Mouse (Mus musculus): Measurements from ENCODE around the gene Ank3. TPM values are rescaled to one million over a fixed set of nuclear protein-coding genes. Genes with fewer than 3 reads are reported as not detected.

Gene Ank3
- polyA plus RNA-seq, 1 experiment from 2014 or later, result 76.6 TPM

DNA sequence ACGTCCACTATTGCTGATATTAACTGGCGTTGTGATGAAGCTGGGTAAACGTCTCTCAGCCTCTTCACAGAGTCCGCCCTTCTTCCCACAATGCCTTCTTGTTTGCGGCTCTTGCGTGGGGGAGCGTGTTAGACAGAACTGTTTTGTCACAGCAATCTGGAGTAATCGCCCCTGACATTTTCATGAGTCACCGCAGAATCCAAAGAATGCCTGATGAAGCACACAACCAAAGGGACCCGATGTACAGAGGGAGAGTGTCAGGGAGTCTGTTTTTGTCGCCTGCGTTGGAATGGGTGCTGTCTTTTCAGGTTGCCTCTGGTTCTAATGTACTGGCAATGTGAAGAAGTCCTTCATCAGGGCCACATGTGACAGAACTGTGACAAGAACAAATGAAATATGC lies 181.0 kb downstream of the Ank3 start:
- Histone ChIP-seq H3K4me1 (replicated peaks) (peaks cover 32% of the 10 kb centered on the region), H3K4me2 (no peak overlapping the region), H3K27ac (replicated peaks) (no peak overlapping the region), H3K27me3 (no peaks in the 10 kb centered on the region), H3K4me3 (no peak overlapping the region), H3K9ac (no peak overlapping the region), H3K36me3 (no peaks in the 10 kb centered on the region), H3K9me3 (no peaks in the 10 kb centered on the region)
- ATAC-seq (ENCODE audit: low FRiP score, low read depth), result no peak
- 62% methylated on average over 12 of the region's 12 CpGs for WGBS

- Histone ChIP-seq H3K4me2 (no peak overlapping the region), H3K27me3 (no peaks in the 10 kb centered on the region), H3K9me3 (no peaks in the 10 kb centered on the region), H3K36me3 (no peaks in the 10 kb centered on the region), H3K27ac (replicated peaks) (no peak overlapping the region), H3K4me1 (replicated peaks) (peaks cover 28% of the 10 kb centered on the region), H3K4me3 (no peak overlapping the region), H3K9ac (no peak overlapping the region)
- WGBS, result 92% methylated on average over 2 of the region's 2 CpGs
- no peak for ATAC-seq (ENCODE audit: low FRiP score, low read depth)
These were observed 183.0 kb downstream of the Ank3 start for GRCm38 (mm10) chr10:69581525-69581924.

DNA sequence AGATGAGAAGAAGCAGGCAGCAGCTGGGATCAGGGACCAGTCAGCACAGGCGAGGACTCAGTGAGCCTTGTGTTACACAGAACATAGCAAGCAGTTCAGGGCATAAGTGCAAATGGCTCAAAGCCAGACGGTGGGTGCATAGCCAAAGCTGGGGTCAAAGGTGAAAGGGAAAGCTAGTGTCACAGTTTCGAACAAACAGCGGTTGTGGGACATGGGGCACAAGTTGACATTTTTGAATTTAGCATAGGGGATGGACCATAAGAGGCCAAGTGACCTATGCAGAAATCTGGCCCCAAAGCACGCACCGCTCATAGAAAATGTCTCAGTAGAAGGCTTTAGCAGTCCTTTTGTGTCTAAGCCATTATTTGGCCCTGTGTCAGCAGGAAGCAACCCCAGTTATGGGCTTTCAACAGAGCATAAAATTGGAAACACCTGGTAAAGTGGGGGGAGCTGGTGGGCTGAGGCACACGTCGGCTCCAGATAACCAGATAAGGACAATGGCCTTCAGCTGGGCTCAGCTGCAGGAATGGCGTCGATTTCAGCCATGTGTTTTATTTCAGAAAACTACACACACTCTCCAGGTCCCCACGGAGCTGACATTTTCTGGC lies 185.4 kb downstream of the Ank3 start:
- no peak overlapping the region for H3K4me3 ChIP-seq
- peaks cover 21% of the 10 kb centered on the region for H3K4me1 ChIP-seq (replicated peaks)
- peak; percentile 44; the same call in 1 of the 2 replicates for ATAC-seq (ENCODE audit: low FRiP score, low read depth)
- no peak overlapping the region for H3K4me2 ChIP-seq
- WGBS, result 12% methylated on average over 11 of the region's 11 CpGs
- H3K36me3 ChIP-seq, result no peaks in the 10 kb centered on the region
- H3K9me3 ChIP-seq, result no peaks in the 10 kb centered on the region
- H3K27ac ChIP-seq (replicated peaks), result peak overlapping the region; percentile 39; the same call in 1 of the 2 replicates
- H3K9ac ChIP-seq, result no peak overlapping the region
- no peaks in the 10 kb centered on the region for H3K27me3 ChIP-seq

DNA sequence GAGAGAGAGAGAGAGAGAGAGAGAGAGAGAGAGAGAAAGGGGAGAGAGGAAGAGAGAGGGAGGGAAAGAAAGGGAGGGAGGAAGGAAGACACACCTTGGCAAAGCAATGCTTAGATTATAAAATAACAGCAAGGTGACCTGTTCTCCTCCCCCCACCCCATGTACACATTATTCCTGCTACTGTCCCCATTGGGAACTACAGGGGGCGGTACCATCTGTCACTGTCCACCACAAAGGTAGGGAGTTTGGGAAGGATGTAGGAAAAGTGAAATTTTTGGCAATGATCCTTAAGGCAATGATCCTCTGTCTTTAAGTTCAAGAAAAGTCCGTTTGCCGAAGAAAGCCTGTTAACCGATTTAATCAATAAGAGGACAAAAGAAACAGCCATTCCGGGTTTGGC lies 186.0 kb downstream of the Ank3 start:
- WGBS, result 76% methylated on average over 5 of the region's 5 CpGs
- Histone ChIP-seq H3K4me1 (replicated peaks) (peaks cover 19% of the 10 kb centered on the region), H3K9ac (no peak overlapping the region), H3K27ac (replicated peaks) (0 out of 2 replicates have a peak overlapping the region, but pooled peaks have one; percentile 40), H3K27me3 (no peaks in the 10 kb centered on the region), H3K36me3 (no peaks in the 10 kb centered on the region), H3K9me3 (no peaks in the 10 kb centered on the region), H3K4me3 (no peak overlapping the region), H3K4me2 (no peak overlapping the region)
- no peak for ATAC-seq (ENCODE audit: low FRiP score, low read depth)

DNA sequence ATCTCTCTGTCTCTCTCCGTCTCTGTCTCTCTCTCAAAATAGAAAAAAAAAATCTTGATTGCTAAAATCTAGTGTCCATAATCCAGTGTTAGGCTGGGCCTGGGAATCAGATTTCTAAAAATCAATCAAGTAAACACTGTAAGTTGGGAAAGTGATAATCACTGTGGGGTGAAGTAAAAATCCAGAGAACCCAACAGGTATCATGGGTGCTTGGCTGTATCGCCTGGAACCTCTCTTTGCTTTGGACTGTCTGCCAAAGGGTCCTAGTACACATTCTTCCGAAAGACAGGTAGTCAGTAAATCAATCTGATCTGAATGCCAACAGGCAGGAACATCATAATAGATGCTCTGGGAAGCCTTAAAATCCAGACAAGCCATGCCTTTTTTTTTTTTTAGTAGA lies 186.7 kb downstream of the Ank3 start:
- Histone ChIP-seq H3K27me3 (no peaks in the 10 kb centered on the region), H3K36me3 (no peaks in the 10 kb centered on the region), H3K4me1 (replicated peaks) (peaks cover 16% of the 10 kb centered on the region), H3K9ac (no peak overlapping the region), H3K9me3 (no peaks in the 10 kb centered on the region), H3K27ac (replicated peaks) (no peak overlapping the region), H3K4me3 (no peak overlapping the region), H3K4me2 (no peak overlapping the region)
- 87% methylated on average over 3 of the region's 3 CpGs for WGBS
- no peak for ATAC-seq (ENCODE audit: low FRiP score, low read depth)

GRCm38 (mm10) chr10:69594186-69595131 lies 195.9 kb downstream of the Ank3 start:
- WGBS, result 33% methylated on average over 15 of the region's 15 CpGs
- ATAC-seq (ENCODE audit: low FRiP score, low read depth), result peak; percentile 85
- peaks cover 21% of the 10 kb centered on the region for H3K4me1 ChIP-seq (replicated peaks)
- H3K4me2 ChIP-seq, result peak overlapping the region; percentile 43
- H3K27ac ChIP-seq (replicated peaks), result peak overlapping the region; percentile 70
- peaks cover 2% of the 10 kb centered on the region; the same call in 1 of the 2 replicates for H3K36me3 ChIP-seq
- H3K4me3 ChIP-seq, result no peak overlapping the region
- H3K27me3 ChIP-seq, result no peaks in the 10 kb centered on the region
- H3K9ac ChIP-seq, result 0 out of 2 replicates have a peak overlapping the region, but pooled peaks have one; percentile 11
- no peaks in the 10 kb centered on the region for H3K9me3 ChIP-seq

DNA sequence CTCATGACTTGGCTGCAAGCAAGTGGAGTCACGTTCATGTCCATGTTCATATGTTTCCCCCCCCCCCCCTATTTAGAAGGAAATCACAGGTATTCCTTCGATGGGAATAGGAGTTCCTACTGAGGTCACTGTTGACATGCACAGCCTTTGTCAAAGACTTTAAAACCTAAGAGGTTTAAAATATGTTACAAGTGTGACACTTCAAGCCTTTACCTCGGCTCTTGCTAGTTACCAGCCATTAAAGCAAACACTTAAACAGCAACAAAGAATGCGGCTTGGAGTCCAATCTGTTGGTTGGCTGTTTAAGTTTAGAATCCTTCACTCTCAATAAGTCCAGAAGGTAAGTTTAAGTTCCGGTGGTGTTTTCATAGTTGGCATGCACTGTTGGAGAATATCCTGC lies 196.9 kb downstream of the Ank3 start:
- Histone ChIP-seq H3K27me3 (no peaks in the 10 kb centered on the region), H3K4me2 (no peak overlapping the region), H3K27ac (replicated peaks) (no peak overlapping the region), H3K4me3 (no peak overlapping the region), H3K4me1 (replicated peaks) (peaks cover 21% of the 10 kb centered on the region), H3K9me3 (no peaks in the 10 kb centered on the region), H3K36me3 (peaks cover 2% of the 10 kb centered on the region; the same call in 1 of the 2 replicates), H3K9ac (no peak overlapping the region)
- ATAC-seq (ENCODE audit: low FRiP score, low read depth), result no peak
- 87% methylated on average over 5 of the region's 5 CpGs for WGBS

GRCm38 (mm10) chr10:69601471-69601870 lies 202.9 kb downstream of the Ank3 start:
- Histone ChIP-seq H3K9ac (no peak overlapping the region), H3K27me3 (no peaks in the 10 kb centered on the region), H3K36me3 (no peaks in the 10 kb centered on the region), H3K27ac (replicated peaks) (no peak overlapping the region), H3K4me1 (replicated peaks) (peaks cover 17% of the 10 kb centered on the region), H3K4me3 (no peak overlapping the region), H3K9me3 (no peaks in the 10 kb centered on the region), H3K4me2 (no peak overlapping the region)
- WGBS, result 83% methylated on average over 3 of the region's 3 CpGs
- no peak for ATAC-seq (ENCODE audit: low FRiP score, low read depth)

GRCm38 (mm10) chr10:69602711-69603110 lies 204.1 kb downstream of the Ank3 start:
- Histone ChIP-seq H3K27ac (replicated peaks) (no peak overlapping the region), H3K27me3 (no peaks in the 10 kb centered on the region), H3K9me3 (no peaks in the 10 kb centered on the region), H3K4me2 (no peak overlapping the region), H3K9ac (no peak overlapping the region), H3K4me3 (no peak overlapping the region), H3K4me1 (replicated peaks) (peaks cover 23% of the 10 kb centered on the region), H3K36me3 (no peaks in the 10 kb centered on the region)
- no peak for ATAC-seq (ENCODE audit: low FRiP score, low read depth)
- WGBS, result 92% methylated on average over 1 of the region's 1 CpGs

DNA sequence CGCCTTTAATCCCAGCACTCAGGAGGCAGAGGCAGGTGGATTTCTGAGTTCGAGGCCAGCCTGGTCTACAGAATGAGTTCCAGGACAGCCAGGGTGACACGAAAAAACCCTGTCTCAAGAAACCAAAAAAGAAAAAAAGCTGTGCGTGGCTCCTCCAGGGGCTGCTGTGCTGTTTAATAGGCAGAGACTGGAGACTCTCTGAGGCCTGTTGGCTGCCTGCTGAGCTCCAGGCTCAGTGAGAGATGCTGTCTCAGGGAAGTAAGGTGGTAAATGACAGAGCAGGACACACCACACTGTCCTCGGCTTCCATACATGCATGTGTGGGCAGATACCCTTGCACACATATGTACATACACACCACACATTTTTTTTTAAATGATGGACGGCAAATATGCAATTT lies 206.0 kb downstream of the Ank3 start:
- WGBS, result 70% methylated on average over 6 of the region's 6 CpGs
- Histone ChIP-seq H3K36me3 (no peaks in the 10 kb centered on the region), H3K9ac (no peak overlapping the region), H3K4me2 (no peak overlapping the region), H3K4me3 (no peak overlapping the region), H3K4me1 (replicated peaks) (peaks cover 33% of the 10 kb centered on the region), H3K27ac (replicated peaks) (no peak overlapping the region), H3K27me3 (no peaks in the 10 kb centered on the region), H3K9me3 (no peaks in the 10 kb centered on the region)
- ATAC-seq (ENCODE audit: low FRiP score, low read depth), result no peak

GRCm38 (mm10) chr10:69605211-69605610 lies 206.6 kb downstream of the Ank3 start:
- Histone ChIP-seq H3K9me3 (no peaks in the 10 kb centered on the region), H3K27me3 (no peaks in the 10 kb centered on the region), H3K4me3 (no peak overlapping the region), H3K4me2 (peak overlapping the region; percentile 11; the same call in 1 of the 2 replicates), H3K36me3 (no peaks in the 10 kb centered on the region), H3K9ac (no peak overlapping the region), H3K27ac (replicated peaks) (peak overlapping the region; percentile 48; the same call in 1 of the 2 replicates), H3K4me1 (replicated peaks) (peaks cover 33% of the 10 kb centered on the region)
- no peak for ATAC-seq (ENCODE audit: low FRiP score, low read depth)
- 29% methylated on average over 12 of the region's 12 CpGs for WGBS

DNA sequence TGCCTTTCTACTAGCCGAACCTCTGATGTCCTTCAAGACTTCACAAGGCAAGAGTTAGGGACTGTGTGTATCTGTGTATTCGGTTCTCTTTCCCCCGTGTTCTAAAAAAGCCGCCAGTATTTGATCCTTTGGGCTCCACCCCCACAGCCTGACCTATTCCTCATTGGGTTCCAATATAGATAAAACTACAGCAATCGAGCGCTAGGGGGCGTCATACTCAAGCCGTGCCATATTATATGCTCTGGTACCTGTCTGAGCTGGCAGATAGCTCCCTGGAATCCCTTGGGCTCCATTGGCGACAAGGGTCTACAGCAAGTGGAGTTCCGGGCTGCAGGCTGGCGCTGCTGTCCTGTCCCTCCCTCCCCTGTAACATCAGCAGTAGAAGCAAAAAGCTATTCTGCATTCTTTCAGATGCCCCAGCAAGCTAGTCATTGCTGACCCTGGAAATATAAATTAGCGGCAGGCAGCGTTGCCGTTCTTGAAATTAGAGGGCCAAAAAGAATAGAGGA lies 209.1 kb downstream of the Ank3 start:
- Histone ChIP-seq H3K27ac (replicated peaks) (0 out of 2 replicates have a peak overlapping the region, but pooled peaks have one; percentile 6), H3K36me3 (no peaks in the 10 kb centered on the region), H3K4me2 (0 out of 2 replicates have a peak overlapping the region, but pooled peaks have one; percentile 1), H3K9ac (no peak overlapping the region), H3K4me1 (replicated peaks) (peaks cover 42% of the 10 kb centered on the region), H3K4me3 (no peak overlapping the region), H3K27me3 (no peaks in the 10 kb centered on the region), H3K9me3 (no peaks in the 10 kb centered on the region)
- 59% methylated on average over 14 of the region's 14 CpGs for WGBS
- no peak for ATAC-seq (ENCODE audit: low FRiP score, low read depth)
